Mouse (Mus musculus) heart, postnatal 36 days (tissue): ENCODE measurements around the gene Lrrtm4. TPM values are rescaled to one million over a fixed set of nuclear protein-coding genes. Genes with fewer than 3 reads are reported as not detected.

Experiments
- DNase-seq, 2 experiments: peaks; one replicate each; pipeline ENCODE4 v3.0.0; 2021 to 2022
- intact Hi-C: fragments of 180-260 bp; cut with DNase I; formaldehyde crosslinking; loops from one replicate; pipeline ENCODE4 v1.15.1; 2025
- total RNA-seq, 2 experiments: library from RNA; stranded (reverse); gene quantifications; 2 replicates each; pipeline ENCODE4 v1.2.3; 2021

The Lrrtm4 gene
- total RNA-seq, 2 experiments from 2014 or later: not detected

GRCm38 (mm10) chr6:80303568-80303967 lies 284.9 kb downstream of the Lrrtm4 start:
- intact Hi-C loops: no loop called here
- DNase-seq: no peak

- intact Hi-C loops: no loop called here
- no peak for DNase-seq
Observed at GRCm38 (mm10) chr6:80328391-80328790, 309.7 kb downstream of the Lrrtm4 start.

- intact Hi-C loops: no loop called here
- DNase-seq: no peak
Observed at GRCm38 (mm10) chr6:80331751-80332150, 313.1 kb downstream of the Lrrtm4 start.

GRCm38 (mm10) chr6:80352307-80352706 lies 333.6 kb downstream of the Lrrtm4 start:
- intact Hi-C loops: no loop called here
- no peak for DNase-seq

GRCm38 (mm10) chr6:80357092-80357491 lies 338.4 kb downstream of the Lrrtm4 start:
- intact Hi-C loops: no loop called here
- DNase-seq: no peak

- DNase-seq: no peak
- intact Hi-C loops: no loop called here
Observed at GRCm38 (mm10) chr6:80363593-80363992, 344.9 kb downstream of the Lrrtm4 start.

- intact Hi-C loops: no loop called here
- DNase-seq: no peak
Observed at GRCm38 (mm10) chr6:80366532-80366931, 347.9 kb downstream of the Lrrtm4 start.

- intact Hi-C loops: no loop called here
- no peak for DNase-seq
Observed at GRCm38 (mm10) chr6:80389571-80389970, 370.9 kb downstream of the Lrrtm4 start.

- no peak for DNase-seq
- intact Hi-C loops: no loop called here
Observed at GRCm38 (mm10) chr6:80406757-80407156, 388.1 kb downstream of the Lrrtm4 start.

- intact Hi-C loops: no loop called here
Observed at GRCm38 (mm10) chr6:80440135-80440534, 421.5 kb downstream of the Lrrtm4 start.

GRCm38 (mm10) chr6:80470546-80470945 lies 451.9 kb downstream of the Lrrtm4 start:
- no peak for DNase-seq
- intact Hi-C loops: no loop called here

More at GRCm38 (mm10) chr6:80440135-80440534, 421.5 kb downstream of the Lrrtm4 start:
- no peak for DNase-seq

- no peak for DNase-seq
- intact Hi-C loops: no loop called here
Observed at GRCm38 (mm10) chr6:80476153-80476552, 457.5 kb downstream of the Lrrtm4 start.

- no peak for DNase-seq
- intact Hi-C loops: no loop called here
Observed at GRCm38 (mm10) chr6:80545017-80545416, 526.3 kb downstream of the Lrrtm4 start.

GRCm38 (mm10) chr6:80549907-80550306 lies 531.2 kb downstream of the Lrrtm4 start:
- intact Hi-C loops: no loop called here
- DNase-seq: no peak

GRCm38 (mm10) chr6:80553398-80553797 lies 534.7 kb downstream of the Lrrtm4 start:
- DNase-seq: no peak
- intact Hi-C loops: no loop called here

GRCm38 (mm10) chr6:80554991-80555390 lies 536.3 kb downstream of the Lrrtm4 start:
- intact Hi-C loops: no loop called here

GRCm38 (mm10) chr6:80577227-80577626 lies 558.5 kb downstream of the Lrrtm4 start:
- intact Hi-C loops: no loop called here
- DNase-seq: no peak

More at GRCm38 (mm10) chr6:80554991-80555390, 536.3 kb downstream of the Lrrtm4 start:
- no peak for DNase-seq

- intact Hi-C loops: no loop called here
Observed at GRCm38 (mm10) chr6:80582225-80582624, 563.5 kb downstream of the Lrrtm4 start.

GRCm38 (mm10) chr6:80589776-80590175 lies 571.1 kb downstream of the Lrrtm4 start:
- intact Hi-C loops: no loop called here
- DNase-seq: no peak

More at GRCm38 (mm10) chr6:80582225-80582624, 563.5 kb downstream of the Lrrtm4 start:
- DNase-seq: no peak

- intact Hi-C loops: no loop called here
- DNase-seq: no peak
Observed at GRCm38 (mm10) chr6:80619508-80619907, 600.8 kb downstream of the Lrrtm4 start.

- DNase-seq: no peak
- intact Hi-C loops: no loop called here
Observed at GRCm38 (mm10) chr6:80622676-80623334, 604.1 kb downstream of the Lrrtm4 start.

GRCm38 (mm10) chr6:80625509-80625908 lies 606.8 kb downstream of the Lrrtm4 start:
- intact Hi-C loops: no loop called here
- DNase-seq: no peak

GRCm38 (mm10) chr6:80662729-80663128 lies 644.1 kb downstream of the Lrrtm4 start:
- intact Hi-C loops: no loop called here
- DNase-seq: no peak
